Mouse (Mus musculus) lung, embryonic 16.5 days (tissue): Measurements from ENCODE around the gene Cilp. TPM values are rescaled to one million over a fixed set of nuclear protein-coding genes. Genes with fewer than 3 reads are reported as not detected.

ENCODE experiments used
- ATAC-seq: fragments of 200-750 bp; cut with Nextera tagmentation; 2 replicates; pipeline ENCODE4 v1.8.0; 2017; ENCODE audit warnings: low read depth, mild to moderate bottlenecking, moderate library complexity
- H3K27ac ChIP-seq: fragments of 300-500 bp; sonication (generic); 2 replicates; pipeline ENCODE4 v1.5.1; 2014; ENCODE audit warnings: mild to moderate bottlenecking, control low read depth, low read length
- H3K27me3 ChIP-seq: fragments of 300-500 bp; sonication (generic); 2 replicates; pipeline ENCODE4 v1.6.1; 2014; ENCODE audit warnings: low read depth, low read length, mixed read lengths; ENCODE audit not compliant: control insufficient read depth, insufficient read depth
- H3K36me3 ChIP-seq: fragments of 300-500 bp; sonication (generic); 2 replicates; pipeline ENCODE4 v1.6.1; 2014; ENCODE audit warnings: low read length; ENCODE audit not compliant: control insufficient read depth, insufficient read depth
- H3K4me1 ChIP-seq: fragments of 300-500 bp; sonication (generic); replicated peaks from 2 replicates; pipeline ENCODE4 v1.6.1; 2014; ENCODE audit warnings: low read length, mixed read lengths; ENCODE audit not compliant: control insufficient read depth, insufficient read depth
- H3K4me2 ChIP-seq: fragments of 300-500 bp; sonication (generic); 2 replicates; pipeline ENCODE4 v1.6.1; 2014; ENCODE audit warnings: low read depth, low read length, control low read depth
- H3K4me3 ChIP-seq: fragments of 300-500 bp; sonication (generic); 2 replicates; pipeline ENCODE4 v1.5.1; 2014; ENCODE audit warnings: mild to moderate bottlenecking, low read length, control low read depth
- H3K9ac ChIP-seq: fragments of 300-500 bp; sonication (generic); 2 replicates; pipeline ENCODE4 v1.6.1; 2014; ENCODE audit warnings: low read length, control low read depth
- H3K9me3 ChIP-seq: fragments of 300-500 bp; sonication (generic); 2 replicates; pipeline ENCODE4 v1.6.1; 2016; ENCODE audit warnings: low read length; ENCODE audit not compliant: control insufficient read depth
- WGBS: fragments of 180-500 bp; shearing (Covaris S2); extraction: QIAGEN DNeasy Blood & Tissue Kit; methylation state at CpG from one replicate; pipeline ENCODE4 v1.1.7; 2014; 5-methylcytosine and 5-hydroxymethylcytosine counted together
- polyA plus RNA-seq: library from polyadenylated mRNA; unstranded; fragments of >200 nt; fragmentation: Nextera tagmentation; extraction: Ambion mirVana; gene quantifications from 2 replicates; pipeline ENCODE4 v1.2.1, GENCODE M21; 2015

Gene Cilp
- polyA plus RNA-seq, 1 experiment from 2014 or later: 0.19 TPM

GRCm38 (mm10) chr9:65313846-65314245 lies 48.9 kb downstream of the Cilp start:
- Histone ChIP-seq H3K9ac (no peak overlapping the region), H3K27me3 (no peaks in the 10 kb centered on the region), H3K4me3 (no peak overlapping the region), H3K4me1 (no peaks in the 10 kb centered on the region), H3K27ac (no peak overlapping the region), H3K36me3 (peaks cover 25% of the 10 kb centered on the region), H3K4me2 (no peak overlapping the region), H3K9me3 (no peaks in the 10 kb centered on the region)
- no peak for ATAC-seq
- WGBS: 97% methylated on average over 1 of the region's 1 CpGs

- Histone ChIP-seq H3K4me1 (no peaks in the 10 kb centered on the region), H3K9me3 (no peaks in the 10 kb centered on the region), H3K27me3 (no peaks in the 10 kb centered on the region), H3K9ac (no peak overlapping the region), H3K27ac (no peak overlapping the region), H3K4me2 (no peak overlapping the region), H3K4me3 (no peak overlapping the region), H3K36me3 (peaks cover 40% of the 10 kb centered on the region)
- 69% methylated on average over 11 of the region's 11 CpGs for WGBS
- no peak for ATAC-seq
These were observed 57.4 kb downstream of the Cilp start for GRCm38 (mm10) chr9:65322255-65322900.

DNA sequence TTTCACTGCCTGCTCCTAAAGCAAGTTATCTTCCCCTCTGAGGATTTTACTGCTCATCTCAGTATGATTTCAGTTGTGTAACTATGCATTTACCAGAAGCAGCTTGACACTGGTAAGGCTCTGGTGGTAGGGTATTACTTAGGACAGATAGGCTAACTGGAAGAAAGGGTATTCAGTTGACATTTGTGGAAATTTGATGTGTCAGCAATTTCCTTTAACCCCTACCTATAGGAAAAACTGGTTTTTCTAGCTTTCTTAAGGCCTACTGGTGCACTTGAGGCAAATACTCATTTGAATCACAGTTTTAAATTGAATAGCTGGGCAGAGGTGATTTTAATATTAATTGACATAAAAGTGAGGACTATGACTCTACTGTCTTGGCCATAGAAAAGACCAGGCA lies 61.0 kb downstream of the Cilp start:
- Histone ChIP-seq H3K4me1 (no peaks in the 10 kb centered on the region), H3K9me3 (no peaks in the 10 kb centered on the region), H3K4me2 (no peak overlapping the region), H3K4me3 (no peak overlapping the region), H3K9ac (no peak overlapping the region), H3K36me3 (peaks cover 41% of the 10 kb centered on the region), H3K27me3 (no peaks in the 10 kb centered on the region), H3K27ac (no peak overlapping the region)
- ATAC-seq: no peak

DNA sequence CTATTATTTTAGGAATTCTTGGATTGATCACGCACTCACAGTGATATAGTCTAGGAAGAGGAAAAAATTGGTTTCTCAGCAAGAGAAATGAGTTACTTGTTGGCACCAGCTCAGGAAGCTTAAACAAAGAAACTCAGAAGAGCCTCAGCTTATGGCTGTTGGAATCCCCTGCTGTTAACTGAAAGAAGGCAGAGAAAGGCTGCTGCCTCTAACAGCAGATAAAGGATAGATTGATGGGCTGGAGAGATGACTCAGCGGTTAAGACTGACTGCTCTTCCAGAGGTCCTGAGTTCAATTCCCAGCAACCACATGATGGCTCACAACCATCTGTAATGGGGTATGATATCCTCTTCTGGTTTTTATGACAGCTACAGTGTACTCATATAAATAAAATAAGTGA lies 62.4 kb downstream of the Cilp start:
- no peak overlapping the region for H3K9ac ChIP-seq
- H3K9me3 ChIP-seq: no peaks in the 10 kb centered on the region
- ATAC-seq: no peak
- WGBS: 82% methylated on average over 2 of the region's 2 CpGs
- no peak overlapping the region for H3K4me3 ChIP-seq
- H3K36me3 ChIP-seq: peaks cover 43% of the 10 kb centered on the region
- no peak overlapping the region for H3K4me2 ChIP-seq
- H3K27ac ChIP-seq: no peak overlapping the region
- no peaks in the 10 kb centered on the region for H3K27me3 ChIP-seq
- H3K4me1 ChIP-seq: no peaks in the 10 kb centered on the region

Other genes with a start within 250 kb of the Cilp start
- 76.6 and 79.6 TPM in 2 replicates for gene Hacd3, start 243.5 kb upstream of the Cilp start, polyA plus RNA-seq
- 35.9 and 37.6 TPM in 2 replicates for gene Dpp8, start 232.8 kb upstream of the Cilp start, polyA plus RNA-seq
- 11.0 and 11.3 TPM in 2 replicates for gene Igdcc4, start 163.7 kb upstream of the Cilp start, polyA plus RNA-seq
- gene Igdcc3, start 124.0 kb upstream of the Cilp start, polyA plus RNA-seq: 0.85 and 1.3 TPM in 2 replicates
- gene Parp16, start 69.8 kb upstream of the Cilp start, polyA plus RNA-seq: 5.7 TPM in 2 replicates
- gene Clpx, start 29.1 kb downstream of the Cilp start, polyA plus RNA-seq: 50.3 and 51.8 TPM in 2 replicates
- gene Pdcd7, start 80.9 kb downstream of the Cilp start, polyA plus RNA-seq: 3.9 and 4.9 TPM in 2 replicates
- gene Ubap1l, start 95.9 kb downstream of the Cilp start, polyA plus RNA-seq: 0.35 TPM in 1 of 2 replicates, not detected in the other
- 4.7 and 4.8 TPM in 2 replicates for gene Kbtbd13, start 126.5 kb downstream of the Cilp start, polyA plus RNA-seq
- gene Rasl12, start 133.3 kb downstream of the Cilp start, polyA plus RNA-seq: 53.8 and 55.8 TPM in 2 replicates
- not detected in 2 replicates for gene Slc51b, start 157.8 kb downstream of the Cilp start, polyA plus RNA-seq
- 20.1 and 22.2 TPM in 2 replicates for gene Mtfmt, start 170.6 kb downstream of the Cilp start, polyA plus RNA-seq
- 98.9 and 99.2 TPM in 2 replicates for gene Spg21, start 195.8 kb downstream of the Cilp start, polyA plus RNA-seq